Mouse (Mus musculus): ENCODE results near the gene Ints5.
A peak's percentile ranks its signal among the peaks of the same experiment; 100 is the strongest.
"Not testable (repeated sequence)": the region's sequence is repeated elsewhere in the genome, so short reads cannot be mapped to it uniquely, and the experiment has no call there.

Ints5 gene

DNA sequence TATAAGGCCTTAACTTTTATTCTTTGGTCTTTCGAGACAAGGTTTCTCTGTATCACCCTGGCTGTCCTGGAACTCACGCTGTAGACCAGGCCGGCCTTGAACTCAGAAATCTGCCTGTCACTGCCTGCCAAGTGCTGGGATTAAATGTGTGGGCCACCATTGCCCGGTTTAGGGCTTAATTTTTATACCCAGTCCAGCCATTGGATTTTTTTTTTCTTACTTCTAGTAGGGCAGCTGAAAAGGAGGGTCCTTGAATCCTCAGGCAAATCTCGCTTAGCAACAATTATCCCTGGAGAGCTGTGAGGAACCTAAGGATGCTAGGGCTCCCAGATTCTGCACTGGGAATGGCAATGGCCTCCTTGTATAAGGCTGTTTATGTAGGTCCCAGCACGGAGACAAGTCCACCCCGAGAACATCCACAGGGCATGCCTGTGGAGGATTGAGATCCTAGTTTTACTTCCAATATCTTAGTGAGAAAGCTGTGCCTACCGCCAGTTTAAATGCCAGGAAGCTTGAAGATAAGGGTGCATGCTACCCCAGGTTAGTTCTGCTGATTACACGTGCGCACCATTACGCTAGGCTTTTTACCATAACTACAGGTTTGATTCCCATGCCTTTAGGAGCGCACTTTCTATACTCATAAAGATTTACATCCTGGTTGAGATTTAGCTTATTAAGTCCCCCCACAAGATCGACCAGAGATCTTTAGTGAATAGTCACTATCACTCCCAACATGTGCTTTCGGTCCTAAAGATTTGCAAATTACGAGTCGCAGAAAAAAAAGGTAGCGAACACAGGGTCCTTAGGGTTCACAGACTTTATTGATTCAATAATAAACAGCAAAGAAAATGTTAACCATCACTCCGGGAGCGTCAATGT, 5.0 kb upstream of the Ints5 start:
- DNase-seq (ENCODE audit: low read depth, low spot score): peak; percentile 69

DNA sequence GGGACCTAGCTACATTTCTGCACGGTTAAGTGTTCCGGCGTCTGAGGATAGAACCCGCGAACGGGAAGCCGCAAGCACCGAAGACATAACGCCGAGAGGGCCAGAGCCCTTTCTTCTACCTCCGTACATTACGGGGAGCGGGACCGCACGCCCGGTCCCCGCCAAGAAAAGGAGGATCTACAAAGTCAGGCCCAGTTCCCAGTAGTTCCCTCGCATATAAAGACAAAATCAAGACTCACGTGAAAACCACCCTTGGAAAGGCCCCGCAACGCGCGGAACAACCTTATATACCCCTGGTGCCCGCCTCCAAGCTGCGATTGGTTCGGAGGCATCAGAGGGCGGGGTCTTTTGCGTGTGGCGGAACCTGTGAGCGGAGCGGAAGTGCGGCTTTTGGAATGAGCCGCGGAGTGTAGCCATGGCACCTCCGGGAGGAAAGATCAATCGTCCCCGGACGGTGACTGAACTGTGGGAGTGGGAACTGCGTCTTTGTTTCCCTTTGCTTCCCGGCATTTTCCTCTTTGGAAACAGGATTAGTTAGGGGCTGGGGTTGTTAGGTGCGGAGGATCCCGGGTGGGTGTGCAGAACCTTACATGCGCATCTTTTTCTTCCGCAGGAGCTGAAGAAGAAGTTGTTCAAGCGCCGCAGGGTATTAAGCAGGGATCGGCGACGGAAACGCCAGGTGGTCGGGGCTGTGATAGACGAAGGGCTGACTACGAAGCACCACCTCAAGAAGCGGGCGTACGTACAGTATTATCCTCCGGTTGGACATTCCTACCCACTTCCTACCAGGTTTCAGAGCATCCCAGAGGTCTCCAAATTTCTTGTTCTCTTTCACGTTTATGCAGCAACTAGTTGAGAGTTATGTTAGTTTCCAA, 4.1 kb upstream of the Ints5 start, which contains the start of the genes 1810009A15Rik and Gm49416:
Gene 1810009A15Rik (plus strand): TSS at position 343 of the 875 bp plus-strand sequence.
Gene Gm49416 (plus strand): TSS at position 416 of the 875 bp plus-strand sequence.
- DNase-seq (ENCODE audit: low read depth, low spot score): peak; percentile 99

DNA sequence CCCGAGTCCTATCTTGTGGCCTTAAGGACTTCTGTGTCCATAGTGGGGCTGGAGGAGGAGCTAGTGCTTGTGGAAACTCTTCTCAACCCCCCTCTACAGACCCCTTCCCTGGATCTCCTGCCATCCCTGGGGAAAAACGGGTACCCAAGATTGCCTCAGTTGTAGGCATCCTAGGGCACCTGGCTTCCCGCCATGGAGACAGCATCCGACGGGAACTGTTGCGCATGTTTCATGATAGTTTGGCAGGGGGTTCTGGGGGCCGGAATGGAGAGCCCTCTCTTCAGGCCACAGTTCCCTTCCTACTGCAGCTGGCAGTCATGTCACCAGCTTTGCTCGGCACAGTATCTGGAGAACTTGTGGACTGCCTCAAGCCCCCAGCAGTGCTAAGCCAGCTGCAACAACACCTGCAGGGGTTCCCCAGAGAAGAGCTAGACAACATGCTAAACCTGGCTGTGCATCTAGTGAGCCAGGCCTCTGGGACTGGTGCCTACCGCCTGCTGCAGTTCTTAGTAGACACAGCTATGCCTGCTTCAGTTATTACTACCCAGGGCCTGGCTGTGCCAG, 2.7 kb downstream of the Ints5 start:
- DNase-seq (ENCODE audit: low read depth, low spot score): no peak

DNA sequence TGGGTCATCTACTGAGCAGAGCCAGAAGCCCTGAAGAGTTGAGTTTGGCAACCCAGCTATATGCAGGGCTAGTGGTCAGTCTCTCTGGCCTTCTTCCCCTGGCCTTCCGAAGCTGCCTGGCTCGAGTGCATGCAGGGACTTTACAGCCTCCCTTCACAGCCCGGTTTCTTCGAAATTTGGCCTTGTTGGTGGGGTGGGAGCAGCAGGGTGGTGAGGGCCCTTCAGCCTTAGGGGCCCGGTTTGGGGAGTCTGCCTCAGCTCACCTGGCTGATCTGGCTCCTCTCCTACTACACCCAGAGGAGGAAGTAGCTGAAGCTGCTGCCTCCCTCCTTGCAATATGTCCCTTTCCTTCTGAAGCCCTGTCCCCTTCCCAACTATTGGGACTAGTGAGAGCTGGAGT, 3.4 kb downstream of the Ints5 start:
- not testable (repeated sequence) for DNase-seq (ENCODE audit: low read depth, low spot score)

DNA sequence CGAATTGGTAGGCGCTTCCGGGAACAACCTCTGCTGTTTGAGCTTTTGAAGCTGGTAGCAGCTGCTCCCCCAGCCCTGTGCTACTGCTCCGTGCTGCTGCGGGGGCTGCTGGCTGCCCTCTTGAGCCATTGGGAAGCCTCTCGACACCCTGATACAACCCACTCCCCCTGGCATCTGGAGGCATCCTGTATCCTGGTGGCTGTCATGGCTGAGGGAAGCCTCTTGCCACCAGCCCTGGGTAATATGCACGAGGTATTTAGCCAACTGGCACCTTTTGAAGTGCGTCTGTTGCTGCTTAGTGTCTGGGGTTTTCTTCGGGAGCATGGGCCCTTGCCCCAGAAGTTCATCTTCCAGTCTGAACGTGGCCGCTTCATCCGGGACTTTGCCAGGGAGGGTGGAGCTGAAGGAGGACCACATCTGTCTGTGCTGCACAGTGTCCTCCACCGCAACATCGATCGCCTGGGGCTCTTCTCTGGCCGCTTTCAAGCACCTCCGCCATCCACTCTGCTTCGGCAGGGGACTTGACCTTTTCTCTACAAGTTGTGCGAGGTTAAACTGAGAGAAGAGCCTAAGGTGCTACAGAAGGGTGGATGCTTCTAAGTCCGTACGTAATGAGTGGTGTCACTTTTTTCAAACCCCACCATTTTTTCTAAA, 4.5 kb downstream of the Ints5 start:
- peak; percentile 79 for DNase-seq (ENCODE audit: low read depth, low spot score)

DNA sequence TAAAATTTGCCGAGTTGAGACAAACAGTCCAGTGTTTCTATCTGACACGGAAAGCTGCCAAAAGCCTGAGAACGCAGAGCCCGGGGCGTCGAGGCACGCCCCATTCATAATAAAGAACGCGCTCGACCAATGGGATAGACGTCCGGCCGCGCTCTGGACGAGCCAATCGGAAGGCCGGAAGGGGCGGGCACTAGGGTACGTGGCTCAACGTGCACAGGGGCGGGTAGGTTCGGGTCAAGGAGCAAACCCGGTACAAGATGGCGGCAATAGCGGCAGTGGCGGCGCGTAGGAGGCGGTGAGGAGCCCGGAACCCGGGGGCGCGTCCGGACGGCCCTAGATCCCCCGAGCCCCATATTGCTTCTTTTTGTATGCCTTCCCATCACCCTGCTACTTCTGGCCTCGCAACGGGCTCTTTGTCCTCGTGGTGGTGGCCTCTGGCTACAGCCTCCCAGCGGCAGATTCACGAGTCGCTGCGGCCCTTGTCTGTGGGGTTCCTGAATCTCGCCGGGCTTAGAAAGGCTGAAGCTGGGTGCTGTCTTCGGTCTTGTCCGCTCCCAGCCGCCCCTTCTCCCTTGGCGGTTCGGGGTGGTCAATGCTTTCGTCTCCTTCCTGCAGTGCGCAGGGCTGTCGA, 5.2 kb downstream of the Ints5 start, which contains the start of gene Ganab:
Gene Ganab (plus strand): TSS at position 207 of the 631 bp plus-strand sequence.
- DNase-seq (ENCODE audit: low read depth, low spot score): peak; percentile 99

DNA sequence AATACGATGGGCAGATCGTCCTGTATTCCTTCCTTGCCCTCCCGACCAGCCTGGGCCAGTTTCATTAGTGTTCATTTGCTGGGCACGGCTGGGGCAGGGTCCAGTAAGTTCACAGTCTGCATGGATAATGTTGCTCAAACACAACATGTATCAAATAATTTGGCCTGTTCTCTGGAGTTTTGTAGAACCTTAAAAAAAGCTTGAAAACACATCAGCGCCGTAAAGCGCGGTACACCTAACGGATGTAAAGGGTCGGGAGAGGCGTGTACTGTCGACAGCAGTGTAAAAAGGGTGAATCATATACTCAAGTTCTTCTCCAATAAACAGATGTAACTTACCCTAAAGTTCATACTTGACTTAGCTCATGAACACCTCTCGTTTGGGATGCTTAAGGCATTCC, 5.8 kb downstream of the Ints5 start:
- peak; percentile 37 for DNase-seq (ENCODE audit: low read depth, low spot score)

DNA sequence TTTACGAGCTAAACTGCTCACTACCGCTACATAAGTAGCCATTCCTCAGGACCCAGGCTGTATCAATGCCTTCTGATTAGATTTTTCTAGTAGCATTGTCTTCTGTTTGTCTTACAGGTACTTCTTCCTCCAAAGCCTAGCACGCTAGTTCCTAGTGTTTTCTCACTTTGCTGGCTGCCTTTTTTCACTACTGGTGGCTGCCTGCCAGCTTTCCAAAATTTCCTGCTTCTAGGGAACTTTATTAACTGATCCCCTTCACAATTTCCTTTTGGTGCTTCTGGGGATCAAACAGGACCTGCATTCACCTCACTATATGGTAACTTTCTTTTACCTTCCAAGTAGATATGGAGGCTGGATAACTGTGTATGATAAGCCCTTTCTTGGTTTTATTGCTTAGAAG, 6.3 kb downstream of the Ints5 start:
- no peak for DNase-seq (ENCODE audit: low read depth, low spot score)

DNA sequence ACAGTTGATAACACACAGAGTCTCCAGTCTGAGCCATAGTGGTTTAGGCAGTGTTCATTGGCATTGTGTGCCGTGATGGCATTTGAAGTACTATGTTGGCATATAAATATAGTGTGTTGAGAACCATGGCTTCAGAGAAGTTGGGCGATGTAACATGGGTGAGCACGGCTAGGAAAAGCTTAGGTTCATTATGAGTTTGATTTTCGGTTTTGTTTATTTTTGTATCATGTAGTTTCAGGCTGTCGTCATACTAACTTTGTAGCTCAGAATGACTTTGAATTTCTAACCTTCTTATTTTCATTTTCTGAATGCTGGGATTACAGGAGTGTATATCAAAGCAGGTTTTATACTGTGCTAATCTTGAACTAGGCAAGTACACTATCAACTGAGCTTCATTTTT, 10.6 kb downstream of the Ints5 start:
- no peak for DNase-seq (ENCODE audit: low read depth, low spot score)

DNA sequence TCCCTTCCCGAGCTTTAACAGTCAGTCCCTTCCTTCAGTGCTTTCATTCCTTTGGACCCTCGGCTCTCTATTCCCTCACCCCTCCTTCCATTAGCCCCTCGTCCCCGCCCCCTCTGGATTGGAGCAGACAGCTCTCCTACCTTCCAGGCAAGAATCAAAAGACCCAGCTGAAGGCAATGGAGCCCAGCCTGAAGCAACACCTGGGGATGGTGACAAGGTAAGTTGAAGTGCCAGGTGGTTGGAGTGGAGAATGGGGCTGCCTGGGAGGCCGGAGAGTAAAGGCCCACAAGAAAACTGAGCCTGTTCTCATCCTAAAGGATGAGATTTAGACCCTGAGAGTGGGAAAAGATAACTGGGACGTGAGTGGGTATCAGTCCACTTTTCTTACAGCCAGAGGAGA, 15.7 kb downstream of the Ints5 start:
- DNase-seq (ENCODE audit: low read depth, low spot score): no peak

DNA sequence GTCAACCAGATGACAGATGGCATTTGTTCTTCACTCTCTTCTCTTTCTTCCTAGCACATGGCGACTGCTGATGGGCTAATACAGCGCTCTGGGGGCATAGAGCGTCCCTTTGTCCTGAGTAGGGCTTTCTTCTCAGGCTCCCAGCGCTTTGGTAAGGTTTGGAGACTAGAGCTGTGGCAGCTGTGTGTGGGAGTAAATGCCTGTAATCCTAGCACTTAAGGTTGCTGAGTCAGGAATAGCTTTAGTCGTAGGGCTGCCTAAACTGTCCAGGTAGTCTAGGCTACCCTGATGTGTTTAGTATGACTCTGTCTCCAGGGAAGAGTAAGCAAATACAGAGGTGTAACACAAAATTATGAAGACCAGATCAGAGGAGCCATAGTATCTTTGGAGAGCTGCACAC, 19.0 kb downstream of the Ints5 start:
- DNase-seq (ENCODE audit: low read depth, low spot score): no peak

DNA sequence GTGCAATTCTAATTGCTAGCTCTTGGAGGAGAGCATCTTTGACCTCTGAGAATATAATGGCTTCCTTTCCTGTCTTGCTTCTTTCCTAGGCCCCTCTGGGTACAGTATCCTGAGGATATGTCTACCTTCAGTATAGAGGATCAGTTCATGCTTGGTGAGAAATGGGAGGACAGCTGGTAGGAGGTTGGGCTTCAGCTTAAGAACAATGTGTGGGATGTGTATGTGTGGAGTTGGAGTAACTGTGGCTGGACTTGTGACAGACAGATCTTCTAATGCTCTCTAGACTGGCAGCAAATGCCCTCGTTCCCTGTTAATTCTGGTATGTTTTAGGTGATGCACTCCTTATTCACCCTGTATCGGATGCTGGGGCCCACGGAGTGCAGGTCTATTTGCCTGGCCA, 21.4 kb downstream of the Ints5 start:
- no peak for DNase-seq (ENCODE audit: low read depth, low spot score)

DNA sequence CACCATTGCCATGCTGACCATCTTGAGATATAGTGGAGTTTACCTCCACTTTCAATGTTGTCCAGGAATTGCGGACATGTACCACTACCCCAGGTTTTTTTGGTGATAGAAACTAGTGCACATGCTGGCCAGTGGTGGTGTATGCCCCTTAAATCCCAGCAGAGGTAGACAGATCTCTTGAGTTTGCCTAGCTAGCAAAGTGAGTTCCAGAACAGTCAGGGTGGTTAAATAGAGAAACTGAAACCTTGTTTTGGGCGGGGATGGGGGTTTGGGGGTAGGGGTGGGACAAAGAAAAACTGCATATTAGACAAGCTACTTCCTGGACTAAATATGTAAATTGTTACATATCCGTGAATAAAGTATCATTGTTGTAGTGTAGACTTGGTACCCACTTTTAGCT, 26.2 kb downstream of the Ints5 start:
- no peak for DNase-seq (ENCODE audit: low read depth, low spot score)

DNA sequence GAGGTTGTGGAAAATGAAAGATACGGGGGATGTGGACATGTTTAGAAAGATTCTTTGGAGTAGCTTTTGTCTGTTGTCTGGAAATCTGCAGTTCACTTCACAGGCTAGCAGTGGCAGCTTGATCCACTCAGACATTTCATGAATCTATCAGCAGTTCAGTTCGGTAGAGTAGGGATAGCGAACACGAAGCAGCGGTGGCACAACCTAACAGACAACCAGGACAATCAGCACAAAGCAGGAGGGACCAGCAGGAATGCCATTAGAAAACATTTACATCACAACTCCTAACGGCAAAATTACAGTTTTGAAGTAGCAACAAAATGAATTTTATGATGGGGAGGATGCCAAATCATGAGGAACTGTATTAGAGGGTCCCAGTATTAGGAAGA, 26.9 kb downstream of the Ints5 start:
- peak; percentile 35 for DNase-seq (ENCODE audit: low read depth, low spot score)

DNA sequence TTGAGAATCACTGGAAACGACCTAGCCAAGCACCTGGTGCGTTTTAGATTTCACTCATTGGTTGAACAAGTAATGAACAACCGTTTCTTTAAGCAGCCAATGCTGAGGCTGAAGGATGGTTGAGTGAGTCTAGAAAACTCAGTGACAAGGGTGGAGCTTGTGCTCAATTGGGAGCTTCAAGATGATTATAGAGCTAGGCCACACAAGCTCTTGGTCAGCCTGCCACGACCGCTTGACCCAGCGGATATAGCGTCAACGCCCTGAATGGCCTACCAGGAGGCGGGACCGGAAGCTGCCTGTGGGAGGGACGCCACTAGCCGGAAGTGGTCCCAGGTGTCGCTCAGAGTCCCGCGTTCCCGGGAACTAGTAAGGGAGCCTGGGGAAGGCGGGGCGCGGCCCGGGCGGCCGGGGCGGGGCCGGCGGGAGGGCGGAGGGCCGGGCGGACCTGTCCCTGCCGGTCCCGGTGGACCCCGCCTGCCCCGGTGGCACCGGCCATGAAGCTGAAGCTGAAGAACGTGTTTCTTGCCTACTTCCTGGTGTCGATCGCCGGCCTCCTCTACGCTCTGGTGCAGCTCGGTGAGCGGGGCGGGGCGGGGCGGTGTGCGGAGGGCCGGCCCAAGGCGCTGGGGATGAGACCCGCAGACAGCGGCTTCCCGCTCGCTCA, 27.4 kb downstream of the Ints5 start, which contains the start of gene B3gat3:
Gene B3gat3 (plus strand): TSS at position 302 of the 664 bp plus-strand sequence.
- peak; percentile 95 for DNase-seq (ENCODE audit: low read depth, low spot score)

DNA sequence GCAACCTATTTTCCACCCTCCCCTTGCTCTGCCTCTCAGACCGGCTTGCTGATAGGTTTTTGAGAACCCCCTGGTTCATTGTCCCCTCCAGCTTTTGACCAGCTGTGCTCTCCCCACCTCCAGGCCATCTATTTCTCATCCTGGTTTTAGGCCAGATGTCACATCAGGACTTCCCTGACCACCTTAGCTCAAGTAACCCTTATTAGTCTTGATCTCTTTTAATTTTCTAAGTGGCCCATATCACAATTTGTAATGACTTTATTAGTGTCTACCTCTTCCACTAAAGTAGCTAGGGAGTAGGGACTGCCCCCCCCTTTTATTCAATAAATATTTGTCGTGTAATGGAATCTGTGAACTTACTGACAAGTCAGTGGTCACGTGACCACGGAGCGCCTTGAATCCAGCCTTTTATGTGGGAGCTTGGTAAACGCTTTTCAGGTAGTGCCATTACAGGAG, 28.1 kb downstream of the Ints5 start:
- peak; percentile 76 for DNase-seq (ENCODE audit: low read depth, low spot score)

DNA sequence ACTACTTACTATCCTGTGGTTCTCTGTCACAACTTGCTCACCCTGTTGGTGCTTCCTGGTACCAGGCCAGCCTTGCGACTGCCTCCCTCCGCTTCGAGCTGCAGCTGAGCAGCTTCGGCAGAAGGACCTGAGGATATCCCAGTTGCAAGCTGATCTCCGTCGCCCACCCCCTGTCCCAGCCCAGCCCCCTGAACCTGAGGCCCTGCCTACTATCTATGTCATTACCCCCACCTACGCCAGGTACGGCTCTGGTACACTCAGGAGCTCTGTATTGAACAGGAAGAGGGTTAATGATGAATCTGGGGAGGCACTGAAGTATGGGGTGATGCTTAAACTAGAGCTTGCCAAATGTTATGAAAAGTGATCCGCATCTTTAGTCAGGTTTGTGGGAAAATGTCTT, 28.9 kb downstream of the Ints5 start:
- no peak for DNase-seq (ENCODE audit: low read depth, low spot score)

DNA sequence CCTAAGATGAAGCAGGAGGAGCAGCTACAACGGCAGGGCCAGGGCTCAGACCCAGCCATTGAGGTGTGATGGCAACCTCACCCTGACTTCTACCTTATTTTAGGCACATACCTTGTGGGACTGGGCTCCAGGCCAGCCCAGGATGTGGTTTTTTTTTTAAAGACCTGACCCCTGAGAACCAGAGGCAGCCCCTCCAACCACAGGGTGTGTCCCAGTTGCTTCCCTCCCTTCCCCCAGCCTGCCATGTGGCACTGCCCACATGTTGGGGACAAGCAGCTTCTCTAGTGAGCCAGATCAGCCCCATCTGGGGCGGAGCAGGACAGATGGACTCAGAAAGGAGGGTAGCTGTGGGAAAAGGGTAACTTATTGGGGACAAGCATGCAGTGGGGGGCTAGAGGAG, 34.0 kb downstream of the Ints5 start:
- DNase-seq (ENCODE audit: low read depth, low spot score): no peak

DNA sequence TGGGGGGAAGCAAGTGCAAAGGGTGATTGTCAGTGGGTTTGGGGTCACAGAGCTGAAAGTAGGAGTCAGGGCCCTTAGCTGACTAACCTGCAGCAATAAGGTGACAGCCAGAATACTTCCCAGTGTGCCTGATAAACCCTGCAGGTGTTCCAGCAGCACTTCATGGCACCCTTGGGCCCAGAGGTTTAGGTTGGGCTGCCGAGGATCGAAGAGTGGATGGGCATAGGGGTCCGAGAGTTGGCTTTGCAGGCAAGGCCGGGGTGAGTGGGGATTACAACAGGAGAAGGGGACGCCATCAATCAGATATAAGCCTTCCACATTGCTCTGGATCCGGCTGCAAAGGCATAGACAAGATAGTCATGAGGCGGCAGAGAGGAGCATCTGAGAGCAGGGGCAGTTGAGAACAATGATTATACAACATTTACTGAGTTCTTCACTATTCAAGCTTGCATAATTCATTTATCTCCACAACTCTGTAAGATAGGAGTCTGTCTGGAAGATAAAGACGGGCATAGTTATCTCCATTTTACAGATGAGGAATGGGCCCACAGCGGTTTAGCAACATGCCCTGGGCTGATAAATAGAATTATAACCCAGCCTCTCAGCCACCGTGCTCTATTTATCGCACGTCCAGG, 35.2 kb downstream of the Ints5 start:
- DNase-seq (ENCODE audit: low read depth, low spot score): no peak

DNA sequence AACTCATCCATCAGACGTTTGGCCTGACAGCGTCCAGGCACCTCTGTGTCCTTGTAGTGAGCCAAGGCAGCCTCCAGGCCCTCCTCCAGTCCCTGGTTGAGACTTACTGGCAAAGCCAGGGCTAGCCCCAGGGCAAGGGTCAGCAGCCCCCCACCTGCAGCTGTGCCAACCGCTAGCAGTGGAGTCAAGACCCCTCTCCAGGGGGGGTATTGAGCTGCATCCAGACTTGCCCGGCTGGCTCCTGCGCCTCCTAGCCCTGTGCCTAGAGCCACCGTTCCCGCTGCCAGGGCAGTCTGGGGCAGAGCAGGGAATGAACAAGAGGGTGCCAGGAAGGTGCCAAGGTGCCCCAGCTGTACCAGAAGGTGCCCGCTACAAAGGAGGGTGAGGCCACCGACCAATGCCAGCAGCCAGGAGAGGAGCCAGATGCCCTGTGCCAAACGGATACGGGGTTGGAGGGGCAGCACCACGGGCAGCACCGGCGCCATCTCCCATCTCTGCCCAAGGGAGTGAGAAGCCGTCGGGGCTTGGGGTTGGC, 36.0 kb downstream of the Ints5 start:
- no peak for DNase-seq (ENCODE audit: low read depth, low spot score)

Measured in ZHBTc4 (cell line).